Mouse (Mus musculus): Measurements from ENCODE around the gene Rabep1.

DNA sequence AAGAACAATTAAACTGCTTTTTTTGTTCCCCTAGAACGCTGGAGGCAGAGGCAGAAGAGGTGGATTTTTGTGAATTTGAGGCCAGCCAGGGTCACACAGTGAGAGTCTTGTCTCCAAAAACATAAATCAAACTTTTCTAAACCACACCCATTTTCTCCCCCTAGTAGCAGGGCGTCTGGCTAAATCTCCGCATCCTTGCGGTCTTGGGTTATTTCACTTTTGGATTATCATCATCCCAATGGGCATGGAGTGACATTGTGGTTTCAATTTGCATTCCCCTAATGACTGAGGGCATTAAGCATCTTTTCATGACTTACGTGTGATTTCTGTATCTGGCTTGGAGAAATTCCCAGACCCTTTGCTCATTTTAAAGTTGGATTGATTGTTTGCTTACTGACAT lies 86.9 kb downstream of the Rabep1 start:
- TF ChIP-seq CTCF (IDR thresholded peaks at IDR 0.05; ENCODE audit: low read depth) (no peak), EP300 (IDR thresholded peaks at IDR 0.05; ENCODE audit: low read depth) (no peak)
